Mouse (Mus musculus) MEL (cell line): ENCODE measurements around the gene Prss35. TPM values are rescaled to one million over a fixed set of nuclear protein-coding genes. Genes with fewer than 3 reads are reported as not detected.

Experiments used
- DNase-seq: peaks from one replicate; pipeline ENCODE4 v3.0.0; 2011; ENCODE audit warnings: low read depth, low spot score
- H3K27ac ChIP-seq: 2 replicates; pipeline ENCODE4 v1.5.1; 2012; ENCODE audit warnings: low read depth, mild to moderate bottlenecking, control low read depth, low read length, moderate library complexity; ENCODE audit not compliant: control insufficient read depth
- H3K27me3 ChIP-seq, 2 experiments: fragments of 150-350 bp in 1 of 2; sonication (generic) in 1 of 2; 2 replicates each; pipeline ENCODE4 v1.6.1; 2012; ENCODE audit warnings: low read length in 2 of 2, mild to moderate bottlenecking in 2 of 2, improper control_type of control experiment in 1 of 2, moderate library complexity in 1 of 2; ENCODE audit not compliant: insufficient read depth in 2 of 2, control insufficient read depth in 1 of 2
- H3K36me3 ChIP-seq, 2 experiments: 2 replicates each; pipeline ENCODE4 v1.6.1; 2012 to 2014; ENCODE audit warnings: low read length in 2 of 2, improper control_type of control experiment in 1 of 2, inconsistent platforms in 1 of 2, mild to moderate bottlenecking in 1 of 2; ENCODE audit not compliant: insufficient read depth in 2 of 2, control insufficient read depth in 1 of 2
- H3K4me1 ChIP-seq, 2 experiments: fragments of 150-350 bp in 1 of 2; sonication (generic) in 1 of 2; 2 replicates each; pipeline ENCODE4 v1.6.1; 2012; ENCODE audit warnings: low read length in 2 of 2, improper control_type of control experiment in 1 of 2, mild to moderate bottlenecking in 1 of 2; ENCODE audit not compliant: insufficient read depth in 2 of 2, control insufficient read depth in 1 of 2
- H3K4me3 ChIP-seq, 2 experiments: fragments of 150-350 bp in 1 of 2; sonication (generic) in 1 of 2; 2 replicates each; pipeline ENCODE4 v1.5.1; 2012; ENCODE audit warnings: low read depth in 2 of 2, low read length in 2 of 2, mild to moderate bottlenecking in 2 of 2, moderate library complexity in 2 of 2, control low read depth in 1 of 2, improper control_type of control experiment in 1 of 2; ENCODE audit not compliant: control insufficient read depth in 1 of 2, insufficient read depth in 1 of 2
- H3K79me2 ChIP-seq: 2 replicates; pipeline ENCODE4 v1.6.1; 2012; ENCODE audit warnings: mild to moderate bottlenecking, low read length, moderate library complexity; ENCODE audit not compliant: control insufficient read depth, poor library complexity, insufficient read depth
- H3K9ac ChIP-seq: 2 replicates; pipeline ENCODE4 v1.6.1; 2012; ENCODE audit warnings: low read depth, mild to moderate bottlenecking, control low read depth, low read length, moderate library complexity; ENCODE audit not compliant: control insufficient read depth, poor library complexity, severe bottlenecking
- H3K9me3 ChIP-seq: fragments of 150-350 bp; sonication (generic); replicated peaks from 2 replicates; pipeline ENCODE4 v1.6.1; 2012; ENCODE audit warnings: mild to moderate bottlenecking, low read length, improper control_type of control experiment, moderate library complexity; ENCODE audit not compliant: insufficient read depth
- CHD1 ChIP-seq: IDR thresholded peaks from 2 replicates; pipeline ENCODE4 v1.6.1; 2012; ENCODE audit warnings: low read depth, mild to moderate bottlenecking, inconsistent platforms, low read length, improper control_type of control experiment
- ELF1 ChIP-seq: IDR thresholded peaks from 2 replicates; pipeline ENCODE4 v1.6.1; 2014; ENCODE audit warnings: low read depth, mild to moderate bottlenecking, inconsistent platforms, low read length, improper control_type of control experiment, moderate library complexity
- EP300 ChIP-seq, 2 experiments: IDR thresholded peaks; 2 replicates each; pipeline ENCODE4 v1.6.1; 2011; ENCODE audit warnings: improper control_type of control experiment in 2 of 2, low read length in 2 of 2, low read depth in 1 of 2, mild to moderate bottlenecking in 1 of 2
- ETS1 ChIP-seq: IDR thresholded peaks from 2 replicates; pipeline ENCODE4 v1.6.1; 2012; ENCODE audit warnings: low read depth, mild to moderate bottlenecking, inconsistent platforms, low read length, improper control_type of control experiment, moderate library complexity
- GATA1 ChIP-seq: IDR thresholded peaks from 2 replicates; pipeline ENCODE4 v1.6.1; 2011; ENCODE audit warnings: low read depth, low read length, improper control_type of control experiment
- KAT2A ChIP-seq: conservative IDR thresholded peaks from 2 replicates; pipeline ENCODE4 v1.6.1; 2012; ENCODE audit warnings: low read depth, low read length, improper control_type of control experiment, inconsistent platforms
- MAFK ChIP-seq: IDR thresholded peaks from 2 replicates; pipeline ENCODE4 v1.6.1; 2011; ENCODE audit warnings: low read depth, mild to moderate bottlenecking, low read length, improper control_type of control experiment, borderline replicate concordance
- MEF2A ChIP-seq: IDR thresholded peaks from 2 replicates; pipeline ENCODE4 v1.6.1; 2014; ENCODE audit warnings: low read depth, mild to moderate bottlenecking, inconsistent platforms, low read length, improper control_type of control experiment; ENCODE audit not compliant: poor library complexity, insufficient replicate concordance, severe bottlenecking; ENCODE audit errors: extremely low read depth
- MYC ChIP-seq: IDR thresholded peaks from 2 replicates; pipeline ENCODE4 v1.6.1; 2011; ENCODE audit warnings: low read depth, mild to moderate bottlenecking, low read length, improper control_type of control experiment, moderate library complexity
- NRF1 ChIP-seq: IDR thresholded peaks from 2 replicates; pipeline ENCODE4 v1.6.1; 2014; ENCODE audit warnings: low read depth, mild to moderate bottlenecking, inconsistent platforms, low read length, improper control_type of control experiment, moderate library complexity; ENCODE audit not compliant: poor library complexity, insufficient read depth, severe bottlenecking
- RAD21 ChIP-seq: IDR thresholded peaks from 2 replicates; pipeline ENCODE4 v1.6.1; 2011; ENCODE audit warnings: mild to moderate bottlenecking, low read depth, low read length, improper control_type of control experiment
- RCOR1 ChIP-seq: IDR thresholded peaks from 2 replicates; pipeline ENCODE4 v1.6.1; 2012; ENCODE audit warnings: low read depth, mild to moderate bottlenecking, inconsistent platforms, low read length, improper control_type of control experiment
- SIN3A ChIP-seq: IDR thresholded peaks from 2 replicates; pipeline ENCODE4 v1.6.1; 2012; ENCODE audit warnings: low read length, improper control_type of control experiment, inconsistent platforms
- SMC3 ChIP-seq: IDR thresholded peaks from 2 replicates; pipeline ENCODE4 v1.6.1; 2011; ENCODE audit warnings: low read depth, low read length, improper control_type of control experiment
- TBP ChIP-seq: IDR thresholded peaks from 2 replicates; pipeline ENCODE4 v1.8.0; 2011; ENCODE audit warnings: low read depth, low read length, improper control_type of control experiment
- USF1 ChIP-seq: IDR thresholded peaks from 2 replicates; pipeline ENCODE4 v1.6.1; 2014; ENCODE audit warnings: low read depth, mild to moderate bottlenecking, inconsistent platforms, low read length, improper control_type of control experiment, moderate library complexity
- polyA plus RNA-seq, 2 experiments: library from polyadenylated mRNA; stranded (reverse) in 1 of 2; unstranded in 1 of 2; fragments of >175 nt in 1 of 2; fragments of >200 nt in 1 of 2; gene quantifications; 2 replicates each; pipeline versions ENCODE4 v1.2.1 to v1.2.4; 2012; ENCODE audit warnings: low replicate concordance in 2 of 2, low read depth in 1 of 2; ENCODE audit not compliant: insufficient read length in 2 of 2, insufficient read depth in 1 of 2, missing spikeins in 1 of 2
- total RNA-seq: library from RNA; depleted of rRNA; stranded (reverse); fragments of 300-350 nt; gene quantifications from 2 replicates; pipeline ENCODE4 v1.2.3, GENCODE M21; 2012

Gene Prss35
- total and polyA plus RNA-seq, 3 experiments = not detected

DNA sequence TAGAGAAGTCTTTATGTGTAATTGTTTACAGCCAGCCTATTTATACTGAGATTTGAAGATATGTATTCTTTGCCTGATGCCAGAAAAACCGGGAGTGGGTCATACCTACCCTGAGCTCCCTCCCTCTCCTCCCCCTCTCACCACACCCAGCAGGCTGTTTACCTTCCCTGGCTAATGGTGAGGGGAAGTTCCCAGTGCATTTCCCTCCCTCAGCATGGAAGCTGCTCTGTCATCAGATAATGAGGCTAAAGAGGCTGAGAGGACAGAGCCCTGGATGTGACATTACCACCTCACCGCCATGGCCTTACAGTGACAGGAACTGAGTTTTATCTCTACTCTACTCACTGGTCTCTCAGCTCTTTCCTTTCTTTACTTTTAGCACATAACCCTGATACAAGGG, 41.6 kb upstream of the Prss35 start:
- peak; percentile 64 for DNase-seq
- H3K9me3 ChIP-seq = no peaks in the 10 kb centered on the region
- no peaks in the 10 kb centered on the region for H3K79me2 ChIP-seq
- no peak overlapping the region for H3K4me3 ChIP-seq
- TF ChIP-seq ETS1 (0 out of 2 replicates have a peak, but pooled peaks have one; percentile 19), GATA1 (peak; percentile 67), ELF1 (no peak)
- peaks cover 0 to 9% of the 10 kb centered on the region in 2 experiments; a peak in 2 of 4 replicates for H3K36me3 ChIP-seq
- H3K9ac ChIP-seq = peak overlapping the region; percentile 27; the same call in 1 of the 2 replicates
- H3K4me1 ChIP-seq = peaks cover 2 to 11% of the 10 kb centered on the region in 2 experiments; a peak in 3 of 4 replicates
- no peak overlapping the region for H3K27ac ChIP-seq
- no peaks in the 10 kb centered on the region for H3K27me3 ChIP-seq

DNA sequence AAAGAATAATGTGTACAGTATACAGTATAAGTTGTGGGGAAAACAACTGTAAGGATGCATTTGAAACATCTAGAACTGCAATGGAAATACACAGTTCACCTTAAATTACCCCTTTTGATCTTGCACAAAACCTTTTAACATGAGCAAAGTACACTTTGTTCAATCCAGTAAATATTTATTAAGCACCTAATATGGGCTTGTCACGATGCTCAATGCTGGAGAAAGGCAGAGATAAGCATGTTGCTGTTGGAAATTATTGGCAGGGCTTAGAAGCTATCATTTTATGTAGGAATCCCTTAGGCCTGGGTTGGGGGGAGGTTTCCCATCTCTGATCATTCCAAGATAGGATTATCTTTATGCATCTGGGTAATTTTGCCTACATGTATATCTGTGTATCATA, 36.0 kb upstream of the Prss35 start:
- Histone ChIP-seq H3K4me3 (no peak overlapping the region), H3K27me3 (no peaks in the 10 kb centered on the region; a peak in 1 of 4 replicates), H3K9me3 (no peaks in the 10 kb centered on the region), H3K79me2 (no peaks in the 10 kb centered on the region), H3K27ac (no peak overlapping the region), H3K4me1 (no peaks in the 10 kb centered on the region; a peak in 1 of 4 replicates), H3K36me3 (no peaks in the 10 kb centered on the region; a peak in 1 of 4 replicates), H3K9ac (no peak overlapping the region)
- no peak for TF ChIP-seq SMC3
- no peak for TF ChIP-seq MYC
- no peak for TF ChIP-seq TBP
- TF ChIP-seq RCOR1 = no peak
- no peak for TF ChIP-seq MAFK
- no peak for TF ChIP-seq KAT2A
- no peak for TF ChIP-seq SIN3A
- no peak for TF ChIP-seq NRF1
- TF ChIP-seq MEF2A = no peak
- TF ChIP-seq USF1 = no peak
- TF ChIP-seq EP300 (IDR thresholded peaks at IDR 0.05; ENCODE audit: low read depth in 1 of 2, low read length in 2 of 2) = no peak
- TF ChIP-seq ETS1 = no peak
- no peak for DNase-seq

- Histone ChIP-seq H3K36me3 (no peaks in the 10 kb centered on the region), H3K9ac (no peak overlapping the region), H3K4me3 (no peak overlapping the region), H3K79me2 (no peaks in the 10 kb centered on the region), H3K9me3 (no peaks in the 10 kb centered on the region), H3K4me1 (no peaks in the 10 kb centered on the region), H3K27me3 (no peaks in the 10 kb centered on the region; a peak in 2 of 4 replicates), H3K27ac (no peak overlapping the region)
- no peak for TF ChIP-seq EP300 (IDR thresholded peaks at IDR 0.05; ENCODE audit: low read depth in 1 of 2, low read length in 2 of 2)
- TF ChIP-seq CHD1 = no peak
- no peak for TF ChIP-seq RAD21
- DNase-seq = no peak
These were observed 34.5 kb upstream of the Prss35 start for GRCm38 (mm10) chr9:86708921-86709320.
